Mouse (Mus musculus): Measurements from ENCODE around the gene Sdhaf1.
A peak's percentile ranks its signal among the peaks of the same experiment; 100 is the strongest.

Sdhaf1 gene

GRCm38 (mm10) chr7:30323795-30324194, at the start of gene Sdhaf1:
TSS of gene Sdhaf1 (minus strand) at chr7:30323895.
- no peak for DNase-seq (ENCODE audit: low read depth in 1 of 2, low spot score in 2 of 2)

- no peak for DNase-seq (ENCODE audit: low read depth in 1 of 2, low spot score in 2 of 2)
Observed at GRCm38 (mm10) chr7:30367466-30367865, 43.8 kb upstream of the Sdhaf1 start.

GRCm38 (mm10) chr7:30363344-30363738, 39.6 kb upstream of the Sdhaf1 start:
- no peak for DNase-seq (ENCODE audit: low read depth in 1 of 2, low spot score in 2 of 2)

- DNase-seq (ENCODE audit: low read depth in 1 of 2, low spot score in 2 of 2) = no peak
Observed at GRCm38 (mm10) chr7:30362652-30363343, 39.1 kb upstream of the Sdhaf1 start, which contains the start of gene Lrfn3. TSS of gene Lrfn3 (minus strand) at chr7:30362772.

DNA sequence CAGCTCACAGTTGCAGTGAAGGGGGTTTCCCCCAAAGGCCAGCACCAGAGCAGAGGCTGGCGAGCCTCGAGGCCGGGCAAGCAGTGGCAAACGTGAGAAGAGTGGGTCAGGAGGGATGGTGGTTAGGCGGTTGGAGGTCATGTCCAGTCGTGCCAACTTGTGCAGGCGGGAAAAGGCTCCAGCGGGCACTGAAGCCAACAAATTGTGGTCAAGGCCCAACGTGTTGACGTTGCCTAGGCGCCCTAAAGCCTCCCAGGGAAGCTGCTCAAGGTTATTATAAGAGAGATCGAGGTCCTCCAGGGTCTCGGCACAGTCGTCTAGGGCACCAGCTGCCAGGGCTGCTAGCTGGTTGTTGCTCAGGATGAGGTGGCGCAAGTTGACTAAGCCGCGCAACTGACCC, 36.3 kb upstream of the Sdhaf1 start:
- no peak for DNase-seq (ENCODE audit: low read depth in 1 of 2, low spot score in 2 of 2)

DNA sequence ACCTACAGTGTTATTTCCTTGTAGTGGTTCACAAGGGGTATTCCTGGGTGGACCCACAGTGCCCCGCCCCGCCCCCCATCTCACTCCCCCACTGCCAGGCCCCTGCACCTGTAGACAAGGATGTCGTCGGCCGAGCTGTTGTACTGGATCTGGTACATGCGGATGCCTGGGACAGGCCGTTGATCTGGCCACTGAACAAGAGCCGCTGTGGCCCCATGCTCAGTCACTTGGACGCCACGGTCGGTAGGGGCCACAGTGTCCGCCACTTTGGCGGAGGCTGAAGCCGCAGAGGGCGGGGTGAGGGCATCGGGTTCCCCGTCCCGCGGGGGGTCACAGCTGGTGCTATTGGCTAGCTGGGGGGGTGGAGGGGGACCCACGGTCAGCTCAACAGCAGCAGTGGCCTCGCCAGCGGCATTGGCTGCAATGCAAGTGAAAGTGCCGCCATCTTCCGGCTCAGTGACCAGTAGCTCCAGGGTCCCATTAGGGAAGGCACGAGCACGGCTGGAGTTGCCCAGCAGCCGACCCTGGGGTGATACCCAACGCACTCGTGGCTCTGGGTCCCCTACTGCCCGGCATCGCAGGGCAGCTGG, 35.7 kb upstream of the Sdhaf1 start:
- DNase-seq (ENCODE audit: low read depth in 1 of 2, low spot score in 2 of 2) = no peak

DNA sequence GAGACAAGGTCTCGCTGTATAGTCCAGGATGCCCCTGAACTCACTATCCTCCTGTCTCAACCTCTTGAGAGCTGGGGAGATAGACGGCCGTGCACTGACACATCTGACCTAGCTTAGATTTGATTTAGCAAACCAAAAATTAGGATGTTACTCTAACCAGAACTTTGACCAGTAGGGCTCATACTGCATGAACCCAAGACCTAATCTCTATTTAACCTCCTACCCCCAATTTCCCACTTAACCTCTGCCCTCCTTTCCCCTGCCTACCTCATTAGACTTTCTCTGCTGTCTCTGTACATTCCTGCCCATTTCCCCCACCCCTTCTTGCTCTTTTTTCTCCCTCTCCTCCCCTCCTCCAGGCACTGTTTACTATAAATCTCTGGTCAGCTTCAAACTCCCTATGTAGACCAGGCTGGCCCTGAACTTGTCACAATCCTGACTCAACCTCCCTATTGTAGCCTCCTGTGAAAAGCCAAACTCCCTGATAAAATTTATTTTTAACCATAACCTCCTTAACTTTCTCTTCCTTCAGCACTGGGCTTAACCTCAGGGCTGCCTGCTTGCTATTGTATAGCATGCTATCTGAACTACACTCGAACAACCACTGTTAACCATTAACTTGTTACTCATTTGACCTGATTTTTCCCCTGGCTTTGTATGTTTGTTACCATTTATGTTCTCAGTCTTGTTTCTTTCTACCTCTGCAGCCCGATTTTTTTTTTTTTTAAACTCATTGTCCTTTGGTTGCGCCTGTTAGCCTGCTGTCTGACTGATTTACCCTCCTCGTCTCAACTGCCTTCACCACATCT, 34.9 kb upstream of the Sdhaf1 start:
- no peak for DNase-seq (ENCODE audit: low read depth in 1 of 2, low spot score in 2 of 2)

DNA sequence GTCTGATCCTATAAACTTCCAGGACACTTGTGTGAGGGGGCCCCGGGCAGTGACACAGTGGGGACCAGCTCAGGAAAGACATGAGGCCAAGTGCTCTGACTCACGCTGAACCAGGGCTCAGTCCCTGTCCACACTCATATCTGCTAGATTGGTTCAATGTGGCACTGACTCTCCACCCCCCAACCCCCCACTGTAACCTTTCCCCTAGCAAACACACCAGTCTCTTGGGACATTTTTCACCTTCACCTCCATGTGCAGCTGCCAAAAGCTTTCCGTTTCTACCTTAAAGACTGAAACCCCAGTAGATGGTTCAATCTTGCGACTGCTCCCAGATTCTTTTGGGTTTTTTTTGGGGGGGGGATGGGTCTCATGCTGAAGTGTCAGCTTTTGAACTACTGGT, 30.4 kb upstream of the Sdhaf1 start:
- DNase-seq (ENCODE audit: low read depth in 1 of 2, low spot score in 2 of 2) = no peak

DNA sequence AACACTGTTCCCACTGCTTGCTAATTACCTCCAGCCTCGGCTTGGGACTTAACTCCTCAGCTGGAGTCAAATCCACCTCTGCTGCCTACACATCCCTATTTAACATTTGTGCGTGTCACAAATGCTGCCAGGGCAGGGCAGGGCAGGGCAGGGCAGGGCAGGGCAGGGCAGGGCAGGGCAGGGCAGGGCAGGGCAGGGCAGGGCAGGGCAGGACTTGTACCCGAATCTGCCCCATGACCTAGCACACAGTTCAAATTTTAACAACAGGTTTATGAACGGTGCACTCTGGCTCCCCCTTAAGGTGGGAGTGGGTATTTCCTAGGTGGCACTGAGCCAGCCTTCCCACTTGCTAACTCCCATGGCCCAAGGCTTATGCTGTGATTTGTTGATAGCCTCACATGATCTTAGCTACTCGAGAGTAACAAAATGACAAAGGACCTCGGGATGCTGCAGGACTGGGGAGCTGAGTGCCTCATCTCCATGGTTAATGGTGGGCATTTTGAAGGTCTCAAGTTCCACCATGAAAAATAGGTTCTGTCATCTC, 29.7 kb upstream of the Sdhaf1 start:
- peak; percentile 17 to 53 for DNase-seq (ENCODE audit: low read depth in 1 of 2, low spot score in 2 of 2)

- peak in 1 of 2 experiments; percentile 40 for DNase-seq (ENCODE audit: low read depth in 1 of 2, low spot score in 2 of 2)
Observed at GRCm38 (mm10) chr7:30347828-30348227, 24.1 kb upstream of the Sdhaf1 start.

- DNase-seq (ENCODE audit: low read depth in 1 of 2, low spot score in 2 of 2) = no peak
Observed at GRCm38 (mm10) chr7:30346635-30347379, 23.1 kb upstream of the Sdhaf1 start.

DNA sequence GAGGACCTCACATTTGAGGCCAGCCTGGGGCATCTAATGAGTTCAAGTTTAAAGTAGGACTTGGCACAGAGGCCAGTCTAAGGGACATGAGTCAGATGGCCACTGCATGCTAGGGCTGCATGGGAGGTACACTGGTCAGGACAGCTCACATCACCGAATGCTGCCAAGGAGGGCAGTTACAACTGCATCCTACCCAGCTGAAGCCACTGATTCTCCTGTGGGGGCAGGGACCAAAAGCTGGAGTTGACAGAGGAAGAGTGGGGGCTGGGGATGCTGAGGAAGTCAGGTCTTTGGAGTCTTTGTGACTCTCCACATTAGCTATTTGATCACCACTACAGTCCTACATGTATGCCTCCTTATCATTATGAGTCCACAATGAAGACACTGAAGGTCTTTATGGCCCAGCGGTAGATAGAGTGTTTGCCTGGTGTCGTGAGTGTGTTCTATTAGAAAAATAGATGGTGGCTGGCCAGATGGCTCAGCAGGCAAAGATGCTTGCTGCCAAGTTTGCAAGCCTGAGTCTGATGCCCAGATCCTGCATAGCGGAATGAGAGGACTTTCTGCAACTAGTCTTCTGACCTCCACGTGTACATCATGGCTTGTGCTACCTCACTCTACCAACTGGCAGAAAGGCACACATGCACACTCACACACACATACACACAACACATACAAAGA, 15.9 kb upstream of the Sdhaf1 start:
- no peak for DNase-seq (ENCODE audit: low read depth in 1 of 2, low spot score in 2 of 2)

GRCm38 (mm10) chr7:30336384-30336783, 12.7 kb upstream of the Sdhaf1 start:
- peak; percentile 33 to 44 for DNase-seq (ENCODE audit: low read depth in 1 of 2, low spot score in 2 of 2)

GRCm38 (mm10) chr7:30335688-30336087, 12.0 kb upstream of the Sdhaf1 start:
- DNase-seq (ENCODE audit: low read depth in 1 of 2, low spot score in 2 of 2) = no peak

- DNase-seq (ENCODE audit: low read depth in 1 of 2, low spot score in 2 of 2) = no peak
Observed at GRCm38 (mm10) chr7:30334563-30334962, 10.9 kb upstream of the Sdhaf1 start.

GRCm38 (mm10) chr7:30333436-30333835, 9.7 kb upstream of the Sdhaf1 start:
- no peak for DNase-seq (ENCODE audit: low read depth in 1 of 2, low spot score in 2 of 2)

DNA sequence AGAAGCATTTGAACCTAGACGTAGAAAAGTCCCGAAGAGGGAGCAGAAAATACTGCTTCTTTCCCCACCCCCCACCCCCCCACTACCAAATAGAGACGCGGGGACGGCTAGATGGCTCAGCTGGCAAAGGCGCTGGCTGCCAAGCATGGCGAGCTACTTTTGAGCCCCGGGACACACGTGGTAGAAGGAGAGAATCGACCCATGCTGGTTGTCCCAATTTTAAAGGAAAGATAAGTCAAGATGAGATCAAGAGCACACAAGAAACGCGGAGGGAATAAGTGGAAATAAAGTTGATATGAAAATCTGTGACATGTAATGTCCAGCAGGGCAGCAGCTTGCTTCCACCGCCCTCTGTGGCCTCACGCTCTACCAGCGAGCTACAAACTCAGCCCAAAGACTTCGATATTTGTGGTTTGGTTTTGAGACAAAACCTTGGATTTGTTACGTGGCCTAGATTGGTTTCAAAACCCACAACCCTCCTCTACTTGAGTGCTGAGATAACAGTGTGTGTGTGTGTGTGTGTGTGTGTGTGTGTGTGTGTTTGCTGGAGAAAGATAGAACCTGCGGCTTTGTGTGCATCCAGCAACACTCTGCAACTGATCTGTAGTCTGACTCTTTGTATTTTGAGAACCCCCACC, 9.0 kb upstream of the Sdhaf1 start:
- no peak for DNase-seq (ENCODE audit: low read depth in 1 of 2, low spot score in 2 of 2)

DNA sequence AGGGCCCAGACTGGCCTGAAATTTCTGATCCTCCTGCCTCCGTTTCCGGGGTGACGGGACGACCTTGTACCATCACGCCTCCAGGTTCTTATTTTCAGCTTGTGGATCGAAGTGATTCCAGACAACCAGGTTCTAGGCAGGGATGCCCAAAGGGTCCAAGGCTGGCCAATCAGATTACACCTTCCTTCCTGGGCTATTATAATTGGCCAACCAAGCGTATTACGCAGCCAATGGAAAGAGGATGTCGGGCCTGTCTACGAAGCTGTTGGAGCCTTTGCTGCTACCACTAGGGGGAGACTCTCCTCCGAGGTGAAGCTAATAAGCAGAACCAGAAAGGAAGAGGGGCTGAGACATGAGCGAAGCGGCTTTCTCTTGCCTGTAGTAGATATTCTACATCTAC, 8.2 kb upstream of the Sdhaf1 start:
- DNase-seq (ENCODE audit: low read depth in 1 of 2, low spot score in 2 of 2) = peak; percentile 40 to 71

DNA sequence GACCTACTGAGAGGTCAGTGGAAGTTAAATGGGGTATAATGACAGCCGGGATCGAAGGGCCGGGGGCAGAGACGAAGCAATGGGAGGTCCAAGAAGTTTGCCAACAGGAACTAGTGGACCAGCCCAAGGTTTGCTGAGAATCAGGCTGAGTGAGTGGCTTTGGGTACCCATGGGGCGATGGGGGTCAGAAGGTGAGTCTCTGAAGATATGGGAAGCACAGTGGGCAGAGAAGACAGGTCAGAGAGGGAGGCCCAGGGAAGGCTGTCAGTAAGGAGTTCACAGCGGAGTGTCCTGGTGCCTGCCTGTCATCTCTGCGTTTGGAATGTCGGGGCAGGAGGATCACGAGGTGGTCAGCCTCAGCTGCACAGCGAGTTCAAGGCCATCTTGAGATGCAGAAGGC, 4.7 kb upstream of the Sdhaf1 start:
- DNase-seq (ENCODE audit: low read depth in 1 of 2, low spot score in 2 of 2) = no peak

DNA sequence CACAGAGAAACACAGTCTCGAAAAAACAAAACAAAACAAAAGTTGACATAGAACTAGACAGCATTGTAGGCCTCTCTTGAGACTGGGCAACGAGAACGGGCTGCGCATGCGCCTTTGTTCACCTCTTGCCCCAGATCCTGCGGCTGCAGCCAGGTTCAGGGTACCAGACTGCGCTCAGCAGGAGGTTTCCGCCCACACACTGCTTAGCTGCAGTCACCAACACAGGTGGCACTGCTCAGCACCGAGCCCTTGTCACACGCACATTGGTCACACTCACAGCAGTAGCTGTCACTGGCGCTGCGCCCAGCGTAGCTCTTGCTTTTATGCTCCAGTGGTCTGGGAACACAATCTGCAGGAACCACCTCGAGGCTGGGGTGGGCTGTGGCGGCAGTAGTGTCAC, 3.4 kb upstream of the Sdhaf1 start:
- DNase-seq (ENCODE audit: low read depth in 1 of 2, low spot score in 2 of 2) = no peak
